Mouse (Mus musculus) heart, adult 11 months (tissue): Measurements from ENCODE around the gene Lin7a.

ENCODE experiments used
- DNase-seq: peaks from one replicate; pipeline ENCODE4 v3.0.0; 2022

Gene Lin7a

DNA sequence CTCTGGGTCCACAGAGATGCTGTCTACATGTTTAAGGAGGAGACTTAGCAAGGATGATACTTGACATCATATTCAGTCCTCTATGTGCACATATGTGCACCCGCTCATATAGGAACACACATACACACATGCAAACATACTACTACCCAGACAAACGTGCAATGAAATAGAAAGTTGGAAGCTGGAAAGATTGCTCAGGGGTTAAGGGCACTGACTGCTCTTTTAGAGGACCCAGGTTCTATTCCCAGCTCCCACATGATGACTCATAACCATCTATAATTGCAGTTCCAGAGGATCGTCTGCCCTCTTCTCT is 19.0 kb upstream of the Lin7a start:
- no peak for DNase-seq

DNA sequence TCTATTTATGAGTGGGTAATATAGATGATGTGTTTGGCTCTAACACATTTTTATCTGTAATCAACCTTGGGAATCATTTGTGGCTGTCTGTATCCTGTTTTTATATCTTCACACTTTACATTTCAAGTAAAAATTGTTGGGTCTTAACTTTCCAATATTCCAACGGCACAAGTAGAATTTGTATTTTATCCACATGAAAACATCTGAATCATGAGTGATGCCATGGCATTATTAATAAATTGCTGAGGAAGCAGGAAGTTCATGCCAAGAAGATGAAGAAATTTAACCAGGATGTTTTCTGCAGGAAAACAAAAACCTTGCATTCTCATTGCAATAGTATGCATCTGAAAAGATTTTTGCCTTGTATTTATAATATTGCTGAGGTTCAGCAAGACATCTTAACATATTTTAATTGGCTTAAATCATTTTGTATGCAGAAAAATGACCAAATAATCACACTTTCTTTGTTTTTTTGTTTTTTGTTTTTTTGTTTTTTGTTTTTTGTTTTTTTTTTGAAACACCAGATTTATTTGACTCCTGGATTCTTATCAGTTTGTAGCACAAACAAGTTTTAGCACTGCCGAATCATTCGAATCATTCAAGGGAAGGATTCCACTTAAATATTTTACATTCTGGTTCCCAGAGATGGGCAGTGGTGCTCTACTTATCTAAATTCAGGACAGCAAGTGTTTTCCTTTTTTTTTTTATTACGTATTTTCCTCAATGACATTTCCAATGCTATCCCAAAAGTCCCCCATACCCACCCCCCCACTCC is 18.1 kb upstream of the Lin7a start:
- DNase-seq = no peak

DNA sequence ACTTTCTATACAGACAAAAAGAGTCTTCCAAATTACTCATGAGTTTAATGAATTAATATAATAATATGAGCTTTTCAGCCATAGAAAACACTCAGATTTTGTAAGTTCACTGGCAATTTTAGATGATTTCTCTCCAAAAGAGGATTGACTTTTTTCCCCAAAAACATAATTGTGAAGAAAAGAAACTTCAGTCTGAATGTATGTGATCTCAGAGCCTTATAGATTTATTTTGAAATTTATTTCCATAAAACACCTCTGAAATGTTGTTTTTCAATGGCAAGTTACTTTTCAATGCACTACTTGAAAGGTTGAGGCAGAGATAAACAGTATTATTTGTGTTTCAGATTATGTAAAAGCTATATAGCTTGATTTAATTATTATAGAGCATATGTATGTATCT is 16.8 kb upstream of the Lin7a start:
- no peak for DNase-seq

DNA sequence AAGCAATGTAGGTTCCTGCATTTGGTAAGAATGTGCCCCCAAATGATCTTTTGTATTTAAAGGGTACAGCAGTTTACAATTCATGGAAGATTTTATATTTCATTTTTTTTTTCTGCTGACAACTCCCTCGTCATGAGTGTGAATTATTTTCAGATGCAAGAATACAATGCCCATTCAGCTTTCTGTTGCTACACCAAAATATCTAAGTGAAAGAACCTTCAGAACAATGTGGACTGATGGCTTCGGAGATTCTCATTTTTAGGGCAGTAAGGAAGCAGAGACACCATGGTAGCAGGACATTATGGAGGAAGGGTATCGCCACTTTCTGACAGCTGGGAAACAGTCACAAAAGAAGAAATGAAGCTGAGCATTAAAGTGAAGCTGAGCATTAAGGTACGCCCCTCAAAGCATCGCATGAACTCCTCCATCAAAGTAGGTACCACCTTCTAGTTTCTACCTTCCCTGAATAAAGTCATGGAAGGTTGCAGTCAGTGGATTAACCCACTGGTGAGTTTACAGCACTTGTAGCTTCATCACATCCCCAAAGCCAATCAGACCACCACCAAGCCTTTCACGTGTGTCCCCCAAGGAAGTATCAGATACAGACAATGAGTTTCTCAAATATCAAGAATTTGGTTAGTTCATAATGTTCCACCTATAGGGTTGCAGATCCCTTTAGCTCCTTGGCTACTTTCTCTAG is 16.0 kb upstream of the Lin7a start:
- no peak for DNase-seq

DNA sequence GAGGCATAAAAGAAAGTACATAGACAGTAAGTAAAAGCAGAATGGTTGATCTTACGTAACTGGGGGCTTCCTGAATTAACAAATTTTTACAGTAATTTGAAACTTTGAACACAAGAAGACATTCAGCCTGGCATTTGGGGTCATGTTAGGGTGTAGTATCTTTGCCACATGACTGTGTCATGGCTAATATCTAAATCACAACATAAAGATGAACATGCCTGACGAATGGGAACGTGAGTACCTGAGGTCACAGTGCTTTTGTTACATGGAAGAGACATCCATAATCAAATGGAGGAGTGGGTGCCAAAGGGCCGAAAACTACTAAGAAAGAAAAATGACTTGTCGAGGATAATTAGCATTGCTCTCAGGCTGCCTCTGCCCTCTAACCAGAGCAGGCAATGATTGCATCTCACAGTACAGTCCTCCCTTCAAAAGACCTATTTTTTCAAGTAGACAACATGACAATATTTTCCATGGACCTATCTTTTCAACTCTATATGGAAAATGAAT is 15.0 kb upstream of the Lin7a start:
- no peak for DNase-seq

GRCm38 (mm10) chr10:107260428-107260827 is 11.1 kb upstream of the Lin7a start:
- DNase-seq = no peak

DNA sequence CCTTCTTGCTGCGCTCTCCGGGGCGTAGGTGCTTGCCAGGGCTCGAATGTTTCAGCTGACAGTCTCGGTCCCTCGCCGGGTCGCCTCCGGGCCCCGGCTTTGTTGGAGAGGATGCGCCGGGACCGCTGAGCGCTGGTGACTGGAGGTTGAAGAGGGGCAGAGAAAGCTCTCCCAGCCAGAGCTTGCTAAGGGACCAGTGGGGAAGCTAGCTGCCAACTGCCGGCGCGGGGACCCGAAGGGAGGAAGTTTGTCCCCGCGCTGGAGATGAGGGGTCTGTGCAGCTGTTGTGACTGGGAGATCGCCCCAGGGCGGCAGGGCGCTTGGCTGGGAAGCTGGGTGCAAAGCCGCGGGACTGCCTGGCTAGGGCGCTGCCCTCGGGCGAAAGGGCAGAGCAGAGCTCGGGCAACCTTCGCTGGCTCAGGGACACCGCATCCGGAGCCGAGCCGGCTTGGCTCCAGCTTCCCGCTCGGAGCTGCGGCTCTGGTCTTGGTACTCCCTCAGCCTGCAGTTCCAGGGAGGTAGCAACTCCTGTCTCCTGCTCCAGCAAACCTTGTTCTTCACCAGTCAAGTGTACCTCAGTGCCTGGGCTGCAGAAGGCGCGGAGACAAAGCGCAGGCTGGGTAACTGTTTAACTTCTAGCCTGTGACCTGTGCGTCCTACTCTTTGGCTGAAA is 781 bp downstream of the Lin7a start:
- peak; percentile 87 for DNase-seq

GRCm38 (mm10) chr10:107272804-107273145 is 1.3 kb downstream of the Lin7a start:
- no peak for DNase-seq

DNA sequence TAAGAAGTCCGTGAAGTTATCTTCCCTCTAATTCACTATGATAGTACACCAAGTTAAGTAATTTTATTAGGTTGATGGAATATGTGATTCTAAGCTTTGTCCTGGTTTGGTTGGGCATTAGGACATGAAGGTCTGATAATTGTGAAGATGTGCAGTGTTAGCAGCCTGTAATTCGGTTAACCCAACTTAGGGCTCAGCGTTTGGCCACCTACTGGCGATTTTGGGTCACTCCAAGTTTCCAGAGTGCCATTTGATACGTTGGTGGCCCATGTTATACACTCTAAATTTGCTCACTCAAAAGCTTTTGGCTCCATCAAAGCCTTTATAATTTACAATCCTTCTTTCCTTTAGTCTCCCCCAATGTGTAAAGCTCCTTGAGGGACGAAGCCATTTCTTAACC is 2.4 kb downstream of the Lin7a start:
- no peak for DNase-seq

- DNase-seq = no peak
Measured at GRCm38 (mm10) chr10:107274785-107275184, 3.3 kb downstream of the Lin7a start.

- DNase-seq = no peak
Measured at GRCm38 (mm10) chr10:107276647-107277046, 5.2 kb downstream of the Lin7a start.

DNA sequence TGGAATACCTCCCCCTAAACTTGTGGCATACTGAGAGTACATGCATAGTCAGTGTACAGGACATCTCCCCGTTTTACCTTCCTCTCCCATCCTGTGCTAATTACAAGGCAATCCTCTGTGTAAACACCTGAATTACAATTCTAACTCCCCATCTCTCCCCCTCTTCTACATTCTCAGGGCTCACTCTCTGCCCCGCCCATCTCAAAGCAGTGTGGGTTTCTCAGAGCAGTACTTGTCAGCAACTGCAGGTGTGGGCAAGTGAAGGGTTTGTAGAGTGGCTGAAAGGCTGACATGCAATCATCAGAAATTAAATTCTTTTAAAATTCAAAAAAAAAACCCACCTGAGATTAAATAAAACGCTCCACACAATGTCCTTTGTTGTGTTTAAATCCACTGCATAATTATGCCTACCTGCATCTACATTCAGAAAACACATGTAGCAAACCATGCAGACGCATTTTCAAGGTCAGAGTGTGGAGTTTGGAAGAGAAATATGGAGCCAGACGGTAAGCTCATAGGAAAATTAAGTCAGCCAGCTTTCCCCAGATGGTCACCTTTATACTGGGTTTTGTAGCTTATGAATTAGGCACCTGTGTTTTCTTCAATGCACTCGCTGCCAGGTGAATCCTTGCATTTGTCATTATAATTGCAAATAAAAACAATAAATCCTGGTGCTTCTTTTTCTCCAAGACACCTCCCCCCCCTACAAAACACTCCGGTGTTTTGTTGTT is 22.6 kb downstream of the Lin7a start:
- DNase-seq = no peak

GRCm38 (mm10) chr10:107300587-107301248 is 29.2 kb downstream of the Lin7a start:
- no peak for DNase-seq

DNA sequence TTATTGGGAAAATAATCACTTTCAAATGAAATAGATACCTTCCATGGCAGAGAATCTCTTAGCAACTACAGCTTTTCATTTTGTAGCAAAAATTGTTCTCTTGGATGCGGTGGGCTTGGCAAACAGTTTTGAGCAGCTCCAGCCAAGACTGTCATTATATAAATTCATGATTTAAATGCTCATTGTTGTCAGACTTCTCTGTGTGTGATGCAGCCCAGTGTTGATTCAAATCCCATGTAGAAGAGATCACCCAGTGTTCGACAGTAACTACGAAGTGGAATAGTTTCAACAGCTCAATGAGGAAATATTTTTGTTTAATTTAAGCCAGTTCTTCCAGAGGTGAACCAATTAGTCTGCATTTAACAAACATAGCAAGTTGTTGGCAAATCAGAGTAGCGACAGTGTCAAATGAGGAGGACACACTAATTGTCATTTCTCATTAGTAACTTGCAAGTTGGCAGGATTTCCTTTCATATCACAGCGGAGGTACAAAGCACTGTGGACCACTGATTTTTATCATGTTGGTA is 39.5 kb downstream of the Lin7a start:
- DNase-seq = no peak

GRCm38 (mm10) chr10:107312609-107313008 is 41.1 kb downstream of the Lin7a start:
- no peak for DNase-seq

DNA sequence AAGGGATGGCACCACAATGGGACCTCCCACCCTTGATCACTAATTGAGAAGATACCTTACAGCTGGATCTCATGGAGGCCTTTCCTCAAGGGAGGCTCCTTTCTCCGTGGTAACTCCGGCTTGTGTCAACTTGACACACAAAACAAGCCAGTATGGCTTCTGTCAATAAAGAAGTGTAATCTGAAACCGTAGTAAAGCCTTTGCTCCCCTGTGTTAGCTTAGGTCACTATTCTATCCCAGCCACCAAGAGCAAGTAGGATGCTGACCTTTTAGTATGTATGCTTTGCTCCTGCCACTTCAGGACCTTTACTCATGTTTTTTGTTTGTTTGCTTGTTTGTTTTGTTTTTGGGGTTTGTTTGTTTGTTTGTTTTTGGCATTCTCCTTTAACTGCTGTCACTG is 41.9 kb downstream of the Lin7a start:
- DNase-seq = no peak

DNA sequence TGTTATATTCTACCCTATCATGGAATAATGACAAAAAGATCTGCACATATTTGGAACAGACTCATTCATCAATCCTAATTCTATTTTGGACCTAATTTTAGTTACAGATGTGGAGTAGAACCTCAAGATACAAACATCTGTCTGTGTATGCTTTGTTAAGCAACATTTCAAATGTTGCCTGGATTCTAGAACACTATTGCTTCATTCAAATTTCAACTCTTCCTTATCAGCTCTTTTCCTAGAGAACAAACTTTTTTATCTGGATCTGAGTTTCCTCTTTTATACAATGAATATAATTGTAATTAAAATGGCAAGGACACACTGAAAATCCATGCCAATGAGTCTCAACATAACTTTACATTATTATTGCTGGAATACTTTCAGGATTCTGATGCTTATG is 43.8 kb downstream of the Lin7a start:
- DNase-seq = no peak

DNA sequence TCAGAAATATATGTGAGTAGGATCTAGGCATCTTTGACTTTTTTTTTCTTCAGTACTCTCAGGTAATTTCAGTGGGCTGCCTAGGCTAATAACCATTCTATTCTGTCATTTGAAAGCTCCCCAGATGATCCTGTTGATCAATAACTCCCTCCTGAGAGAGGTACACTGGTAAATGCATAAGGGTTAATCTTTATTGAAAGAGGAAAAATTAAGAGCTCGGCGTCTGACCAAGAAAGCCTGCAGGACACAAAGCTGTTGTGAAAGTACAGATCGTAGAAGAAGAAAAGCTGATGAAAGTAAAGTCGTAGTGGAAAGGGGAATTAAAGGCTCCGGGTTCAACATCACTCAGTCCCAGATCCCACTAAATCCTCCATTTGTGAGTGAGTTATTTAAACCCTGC is 44.2 kb downstream of the Lin7a start:
- no peak for DNase-seq

GRCm38 (mm10) chr10:107316100-107316499 is 44.6 kb downstream of the Lin7a start:
- no peak for DNase-seq

- DNase-seq = no peak
Measured at GRCm38 (mm10) chr10:107319648-107320047, 48.2 kb downstream of the Lin7a start.

GRCm38 (mm10) chr10:107323865-107324264 is 52.4 kb downstream of the Lin7a start:
- no peak for DNase-seq

DNA sequence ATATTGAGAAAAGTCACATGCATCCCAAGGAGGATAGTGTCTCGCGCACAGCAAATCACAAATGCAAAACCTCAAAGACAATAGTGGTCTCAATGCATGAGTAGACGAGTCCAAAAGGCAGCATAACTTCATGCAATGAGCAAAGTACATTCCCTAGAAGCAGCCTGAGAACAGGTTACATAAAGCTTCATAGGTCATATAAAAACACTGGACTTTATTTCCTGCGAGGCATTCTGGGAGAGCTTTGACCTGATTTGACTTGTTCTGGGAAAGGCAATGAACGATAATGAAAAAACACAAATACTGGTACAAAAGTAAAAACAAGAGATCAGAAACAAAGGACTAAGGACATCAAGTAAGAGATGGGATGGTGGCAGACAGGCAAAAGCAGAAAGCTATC is 54.1 kb downstream of the Lin7a start:
- no peak for DNase-seq

DNA sequence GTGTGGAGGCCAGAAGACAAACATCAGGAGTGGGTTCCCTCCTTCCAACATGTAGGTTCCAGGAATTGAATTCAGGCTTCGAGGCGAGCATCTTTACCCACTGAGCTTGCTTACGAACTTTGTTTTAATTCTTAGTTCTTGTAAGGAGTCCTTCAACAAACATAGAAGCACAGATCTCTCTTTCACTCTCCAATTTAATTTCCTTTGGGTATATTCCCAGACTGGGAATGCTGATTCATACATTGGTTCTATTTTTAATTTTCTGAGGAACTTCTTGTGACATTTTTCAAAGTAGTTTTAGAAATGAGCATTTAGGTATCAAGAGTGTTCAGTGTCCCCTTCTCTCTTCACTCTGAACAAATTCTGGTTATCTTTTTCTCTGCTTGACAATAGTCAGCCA is 68.0 kb downstream of the Lin7a start:
- DNase-seq = no peak
